Mouse (Mus musculus) midbrain, postnatal 0 days (tissue): ENCODE data around the gene Bpifb1. TPM values are rescaled to one million over a fixed set of nuclear protein-coding genes. Genes with fewer than 3 reads are reported as not detected.
"Not testable (repeated sequence)": the region's sequence is repeated elsewhere in the genome, so short reads cannot be mapped to it uniquely, and the experiment has no call there.

ENCODE experiments used
- ATAC-seq: fragments of 200-750 bp; cut with Nextera tagmentation; 2 replicates; pipeline ENCODE4 v1.8.0; 2017; ENCODE audit warnings: moderate number of reproducible peaks, mild to moderate bottlenecking, moderate TSS enrichment, moderate library complexity; ENCODE audit not compliant: low FRiP score
- DNase-seq: peaks from one replicate; pipeline ENCODE4 v3.0.0-alpha.2; 2015; ENCODE audit warnings: low spot score
- H3K27ac ChIP-seq: fragments of 300-500 bp; sonication (generic); 2 replicates; pipeline ENCODE4 v1.5.1; 2014; ENCODE audit warnings: low read depth, mild to moderate bottlenecking, low read length, mixed read lengths
- H3K27me3 ChIP-seq: fragments of 300-500 bp; sonication (generic); 2 replicates; pipeline ENCODE4 v1.6.1; 2014; ENCODE audit warnings: low read length, control low read depth, mixed read lengths; ENCODE audit not compliant: insufficient read depth
- H3K36me3 ChIP-seq: fragments of 300-500 bp; sonication (generic); 2 replicates; pipeline ENCODE4 v1.6.1; 2014; ENCODE audit warnings: low read length, control low read depth, mixed read lengths; ENCODE audit not compliant: insufficient read depth
- H3K4me1 ChIP-seq: fragments of 300-500 bp; sonication (generic); 2 replicates; pipeline ENCODE4 v1.6.1; 2014; ENCODE audit warnings: mild to moderate bottlenecking, control low read depth, antibody characterized with exemption, low read length, mixed read lengths; ENCODE audit not compliant: insufficient read depth
- H3K4me2 ChIP-seq: fragments of 300-500 bp; sonication (generic); 2 replicates; pipeline ENCODE4 v1.6.1; 2014; ENCODE audit warnings: low read depth, mild to moderate bottlenecking, low read length, mixed read lengths; ENCODE audit not compliant: poor library complexity, severe bottlenecking
- H3K4me3 ChIP-seq: fragments of 300-500 bp; sonication (generic); 2 replicates; pipeline ENCODE4 v1.5.1; 2014; ENCODE audit warnings: low read depth, mild to moderate bottlenecking, low read length, moderate library complexity
- H3K9ac ChIP-seq: fragments of 300-500 bp; sonication (generic); replicated peaks from 2 replicates; pipeline ENCODE4 v1.6.1; 2014; ENCODE audit warnings: mild to moderate bottlenecking, low read length, moderate library complexity, mixed read lengths; ENCODE audit not compliant: poor library complexity, severe bottlenecking
- H3K9me3 ChIP-seq: fragments of 300-500 bp; sonication (generic); 2 replicates; pipeline ENCODE4 v1.6.1; 2016; ENCODE audit warnings: low read length, control low read depth
- CTCF ChIP-seq: IDR thresholded peaks from 2 replicates; pipeline ENCODE4 v1.5.1; 2016; ENCODE audit warnings: antibody characterized with exemption, mild to moderate bottlenecking
- whole genome bisulfite sequencing: fragments of 180-500 bp; shearing (Covaris S2); extraction: QIAGEN DNeasy Blood & Tissue Kit; methylation state at CpG from one replicate; pipeline ENCODE4 v1.1.7; 2014; 5-methylcytosine and 5-hydroxymethylcytosine counted together
- polyA plus RNA-seq: library from polyadenylated mRNA; unstranded; fragments of >200 nt; fragmentation: Nextera tagmentation; extraction: Ambion mirVana; gene quantifications from 2 replicates; pipeline ENCODE4 v1.2.1, GENCODE M21; 2015
- total RNA-seq: library from RNA; depleted of rRNA; stranded (reverse); fragments of >200 nt; gene quantifications from 2 replicates; pipeline ENCODE4 v1.2.3, GENCODE M21; 2014

Bpifb1 gene
- total and polyA plus RNA-seq, 2 experiments from 2014 or later = 0.27 to 0.83 TPM

DNA sequence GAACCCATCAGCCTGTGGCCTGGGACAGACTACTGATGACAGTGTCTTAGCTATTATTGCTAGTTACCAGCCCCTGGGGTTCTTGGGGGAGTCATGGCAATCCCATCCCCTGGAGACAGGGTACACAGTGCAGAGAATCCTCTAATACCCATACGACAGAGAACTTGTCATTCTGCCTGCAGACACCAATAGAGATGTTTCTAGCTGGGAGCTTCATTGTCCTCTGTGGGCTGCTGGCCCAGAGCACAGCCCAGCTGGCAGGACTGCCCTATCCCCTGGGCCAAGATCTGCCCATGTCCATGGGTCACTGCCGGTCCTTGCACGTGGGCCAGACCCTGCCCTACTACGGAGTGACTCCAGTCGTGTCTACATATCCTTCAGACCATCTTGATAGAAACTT lies 27.3 kb upstream of the Bpifb1 start:
- Histone ChIP-seq H3K36me3 (no peaks in the 10 kb centered on the region), H3K27me3 (no peaks in the 10 kb centered on the region), H3K9me3 (no peaks in the 10 kb centered on the region), H3K4me3 (no peak overlapping the region), H3K9ac (no peak overlapping the region), H3K27ac (no peak overlapping the region), H3K4me1 (no peaks in the 10 kb centered on the region), H3K4me2 (no peak overlapping the region)
- no peak for TF ChIP-seq CTCF
- WGBS = 75% methylated on average over 5 of the region's 5 CpGs
- ATAC-seq (peak; percentile 69), DNase-seq (peak; percentile 41)

DNA sequence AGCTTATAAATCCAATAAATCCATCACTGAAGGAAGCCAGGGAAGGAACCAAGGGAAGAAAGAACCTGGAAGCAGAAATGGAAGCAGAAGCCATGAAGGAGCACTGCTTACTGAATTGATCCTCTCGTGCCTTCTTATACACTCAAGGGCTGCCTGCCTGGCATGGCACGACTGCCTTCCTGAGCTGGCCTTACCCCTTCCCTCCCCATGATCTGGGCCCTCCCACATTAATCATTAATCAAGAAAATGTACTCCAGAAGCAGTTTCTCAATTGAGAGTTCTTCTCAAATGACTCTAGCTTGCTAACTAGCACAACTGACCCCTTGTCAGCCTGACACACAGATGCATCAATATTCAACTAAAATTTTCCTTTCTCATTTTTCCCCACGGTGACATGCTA lies 21.4 kb upstream of the Bpifb1 start:
- 85% methylated on average over 3 of the region's 3 CpGs for WGBS

GRCm38 (mm10) chr2:154171621-154172020 lies 19.0 kb upstream of the Bpifb1 start:
- Histone ChIP-seq H3K27me3 (no peaks in the 10 kb centered on the region), H3K27ac (no peak overlapping the region), H3K36me3 (no peaks in the 10 kb centered on the region), H3K4me1 (no peaks in the 10 kb centered on the region), H3K4me3 (no peak overlapping the region), H3K9me3 (no peaks in the 10 kb centered on the region), H3K4me2 (no peak overlapping the region), H3K9ac (no peak overlapping the region)
- ATAC-seq = no peak
- no peak for DNase-seq
- WGBS = 72% methylated on average over 6 of the region's 6 CpGs
- TF ChIP-seq CTCF = no peak

More for the DNA sequence above, 21.4 kb upstream of the Bpifb1 start:
- Histone ChIP-seq H3K4me3 (no peak overlapping the region), H3K4me1 (no peaks in the 10 kb centered on the region), H3K27ac (no peak overlapping the region), H3K4me2 (no peak overlapping the region), H3K9me3 (no peaks in the 10 kb centered on the region), H3K27me3 (no peaks in the 10 kb centered on the region), H3K36me3 (no peaks in the 10 kb centered on the region), H3K9ac (no peak overlapping the region)
- no peak for DNase-seq
- ATAC-seq = no peak
- no peak for TF ChIP-seq CTCF

- Histone ChIP-seq H3K36me3 (no peaks in the 10 kb centered on the region), H3K9me3 (no peaks in the 10 kb centered on the region), H3K9ac (no peak overlapping the region), H3K4me2 (no peak overlapping the region), H3K4me1 (no peaks in the 10 kb centered on the region), H3K27ac (no peak overlapping the region), H3K27me3 (no peaks in the 10 kb centered on the region), H3K4me3 (no peak overlapping the region)
- TF ChIP-seq CTCF = peak; percentile 82
- ATAC-seq = no peak
- DNase-seq = peak; percentile 73
- 45% methylated on average over 1 of the region's 1 CpGs for WGBS
Observed at GRCm38 (mm10) chr2:154173313-154173712, 17.3 kb upstream of the Bpifb1 start.

- not testable (repeated sequence) for H3K27me3 ChIP-seq, ATAC-seq
- WGBS = 84% methylated on average over 7 of the region's 7 CpGs
Observed at GRCm38 (mm10) chr2:154181900-154182299, 8.7 kb upstream of the Bpifb1 start.

GRCm38 (mm10) chr2:154183061-154183460 lies 7.6 kb upstream of the Bpifb1 start:
- H3K4me3 ChIP-seq, H3K36me3 ChIP-seq, H3K27me3 ChIP-seq, H3K4me1 ChIP-seq, DNase-seq, H3K9ac ChIP-seq, H3K9me3 ChIP-seq, ATAC-seq, H3K4me2 ChIP-seq, H3K27ac ChIP-seq: not testable (repeated sequence)
- WGBS = 80% methylated on average over 4 of the region's 4 CpGs

More at GRCm38 (mm10) chr2:154181900-154182299, 8.7 kb upstream of the Bpifb1 start:
- not testable (repeated sequence) for H3K9me3 ChIP-seq, H3K4me2 ChIP-seq, H3K9ac ChIP-seq, H3K27ac ChIP-seq, DNase-seq, H3K4me1 ChIP-seq, H3K4me3 ChIP-seq, H3K36me3 ChIP-seq
